Mouse (Mus musculus): Measurements from ENCODE around the gene Rptor. TPM values are rescaled to one million over a fixed set of nuclear protein-coding genes. Genes with fewer than 3 reads are reported as not detected.

Gene Rptor
- polyA plus RNA-seq, 1 experiment from 2014 or later, result 19.2 TPM

GRCm38 (mm10) chr11:119593966-119594365, 8.7 kb upstream of the Rptor start:
- no peak overlapping the region for H3K4me3 ChIP-seq (ENCODE audit: low read depth, low read length)
- H3K4me2 ChIP-seq (ENCODE audit: low read depth, low read length, severe bottlenecking), result no peak overlapping the region
- no peak overlapping the region for H3K9ac ChIP-seq (ENCODE audit: low read length)
- H3K36me3 ChIP-seq (ENCODE audit: control insufficient read depth, insufficient read depth, low read length), result no peaks in the 10 kb centered on the region
- H3K4me1 ChIP-seq (replicated peaks; ENCODE audit: control insufficient read depth, insufficient read depth, low read length), result no peaks in the 10 kb centered on the region
- WGBS, result 35% methylated on average over 3 of the region's 3 CpGs
- no peaks in the 10 kb centered on the region for H3K9me3 ChIP-seq (ENCODE audit: control insufficient read depth, low read length)
- no peak for ATAC-seq (replicated peaks; ENCODE audit: low FRiP score)
- no peak for DNase-seq (ENCODE audit: low spot score)
- 0 out of 2 replicates have a peak, but pooled peaks cover 2% of the 10 kb centered on the region for H3K27me3 ChIP-seq (ENCODE audit: control insufficient read depth, insufficient read depth, low read length)
- no peak overlapping the region for H3K27ac ChIP-seq (ENCODE audit: low read depth, low read length)

GRCm38 (mm10) chr11:119598856-119599255, 3.8 kb upstream of the Rptor start:
- no peaks in the 10 kb centered on the region for H3K36me3 ChIP-seq (ENCODE audit: control insufficient read depth, insufficient read depth, low read length)
- H3K27me3 ChIP-seq (ENCODE audit: control insufficient read depth, insufficient read depth, low read length), result no peaks in the 10 kb centered on the region
- ATAC-seq (replicated peaks; ENCODE audit: low FRiP score) (no peak), DNase-seq (ENCODE audit: low spot score) (no peak)
- peaks cover 3% of the 10 kb centered on the region for H3K4me1 ChIP-seq (replicated peaks; ENCODE audit: control insufficient read depth, insufficient read depth, low read length)
- no peaks in the 10 kb centered on the region; the same call in 1 of the 2 replicates for H3K9me3 ChIP-seq (ENCODE audit: control insufficient read depth, low read length)
- H3K4me3 ChIP-seq (ENCODE audit: low read depth, low read length), result no peak overlapping the region
- WGBS, result 75% methylated on average over 3 of the region's 3 CpGs
- H3K4me2 ChIP-seq (ENCODE audit: low read depth, low read length, severe bottlenecking), result no peak overlapping the region
- no peak overlapping the region for H3K27ac ChIP-seq (ENCODE audit: low read depth, low read length)
- H3K9ac ChIP-seq (ENCODE audit: low read length), result no peak overlapping the region

GRCm38 (mm10) chr11:119600286-119600685, 2.4 kb upstream of the Rptor start:
- DNase-seq (ENCODE audit: low spot score), result no peak
- no peaks in the 10 kb centered on the region for H3K27me3 ChIP-seq (ENCODE audit: control insufficient read depth, insufficient read depth, low read length)
- no peak for ATAC-seq (replicated peaks; ENCODE audit: low FRiP score)

GRCm38 (mm10) chr11:119602177-119602700, 466 bp upstream of the Rptor start:
- WGBS, result 37% methylated on average over 10 of the region's 10 CpGs
- peaks cover 6% of the 10 kb centered on the region for H3K4me1 ChIP-seq (replicated peaks; ENCODE audit: control insufficient read depth, insufficient read depth, low read length)
- no peak overlapping the region for H3K9ac ChIP-seq (ENCODE audit: low read length)
- no peaks in the 10 kb centered on the region for H3K27me3 ChIP-seq (ENCODE audit: control insufficient read depth, insufficient read depth, low read length)
- no peaks in the 10 kb centered on the region; the same call in 1 of the 2 replicates for H3K36me3 ChIP-seq (ENCODE audit: control insufficient read depth, insufficient read depth, low read length)
- no peaks in the 10 kb centered on the region; the same call in 1 of the 2 replicates for H3K9me3 ChIP-seq (ENCODE audit: control insufficient read depth, low read length)
- no peak for DNase-seq (ENCODE audit: low spot score)
- no peak for ATAC-seq (replicated peaks; ENCODE audit: low FRiP score)
- H3K27ac ChIP-seq (ENCODE audit: low read depth, low read length), result no peak overlapping the region
- peak overlapping the region; percentile 87 for H3K4me2 ChIP-seq (ENCODE audit: low read depth, low read length, severe bottlenecking)
- H3K4me3 ChIP-seq (ENCODE audit: low read depth, low read length), result peak overlapping the region; percentile 95

More at GRCm38 (mm10) chr11:119600286-119600685, 2.4 kb upstream of the Rptor start:
- H3K27ac ChIP-seq (ENCODE audit: low read depth, low read length), result no peak overlapping the region
- WGBS, result 89% methylated on average over 1 of the region's 1 CpGs
- no peak overlapping the region for H3K4me2 ChIP-seq (ENCODE audit: low read depth, low read length, severe bottlenecking)
- H3K36me3 ChIP-seq (ENCODE audit: control insufficient read depth, insufficient read depth, low read length), result no peaks in the 10 kb centered on the region
- no peaks in the 10 kb centered on the region; the same call in 1 of the 2 replicates for H3K9me3 ChIP-seq (ENCODE audit: control insufficient read depth, low read length)
- no peak overlapping the region for H3K9ac ChIP-seq (ENCODE audit: low read length)
- no peak overlapping the region for H3K4me3 ChIP-seq (ENCODE audit: low read depth, low read length)
- H3K4me1 ChIP-seq (replicated peaks; ENCODE audit: control insufficient read depth, insufficient read depth, low read length), result peaks cover 6% of the 10 kb centered on the region

GRCm38 (mm10) chr11:119603527-119603905, 811 bp downstream of the Rptor start:
- H3K4me3 ChIP-seq (ENCODE audit: low read depth, low read length), result peak overlapping the region; percentile 95
- H3K27me3 ChIP-seq (ENCODE audit: control insufficient read depth, insufficient read depth, low read length), result no peaks in the 10 kb centered on the region
- H3K9me3 ChIP-seq (ENCODE audit: control insufficient read depth, low read length), result no peaks in the 10 kb centered on the region; the same call in 1 of the 2 replicates
- H3K4me2 ChIP-seq (ENCODE audit: low read depth, low read length, severe bottlenecking), result peak overlapping the region; percentile 87
- WGBS, result 0% methylated on average over 23 of the region's 30 CpGs
- peak overlapping the region; percentile 90 for H3K9ac ChIP-seq (ENCODE audit: low read length)
- peaks cover 6% of the 10 kb centered on the region for H3K4me1 ChIP-seq (replicated peaks; ENCODE audit: control insufficient read depth, insufficient read depth, low read length)
- ATAC-seq (replicated peaks; ENCODE audit: low FRiP score) (no peak), DNase-seq (ENCODE audit: low spot score) (no peak)
- no peak overlapping the region for H3K27ac ChIP-seq (ENCODE audit: low read depth, low read length)
- no peaks in the 10 kb centered on the region; the same call in 1 of the 2 replicates for H3K36me3 ChIP-seq (ENCODE audit: control insufficient read depth, insufficient read depth, low read length)

- no peaks in the 10 kb centered on the region for H3K9me3 ChIP-seq (ENCODE audit: control insufficient read depth, low read length)
- peaks cover 6% of the 10 kb centered on the region for H3K4me1 ChIP-seq (replicated peaks; ENCODE audit: control insufficient read depth, insufficient read depth, low read length)
- WGBS, result 91% methylated on average over 5 of the region's 5 CpGs
- no peaks in the 10 kb centered on the region; the same call in 1 of the 2 replicates for H3K36me3 ChIP-seq (ENCODE audit: control insufficient read depth, insufficient read depth, low read length)
- no peak overlapping the region for H3K27ac ChIP-seq (ENCODE audit: low read depth, low read length)
- H3K27me3 ChIP-seq (ENCODE audit: control insufficient read depth, insufficient read depth, low read length), result no peaks in the 10 kb centered on the region
- no peak overlapping the region for H3K9ac ChIP-seq (ENCODE audit: low read length)
- no peak overlapping the region for H3K4me3 ChIP-seq (ENCODE audit: low read depth, low read length)
- ATAC-seq (replicated peaks; ENCODE audit: low FRiP score), result no peak
- no peak for DNase-seq (ENCODE audit: low spot score)
- no peak overlapping the region for H3K4me2 ChIP-seq (ENCODE audit: low read depth, low read length, severe bottlenecking)
Observed at GRCm38 (mm10) chr11:119607464-119607863, 4.8 kb downstream of the Rptor start.

- 97% methylated on average over 6 of the region's 6 CpGs for WGBS
- Histone ChIP-seq H3K9me3 (ENCODE audit: control insufficient read depth, low read length) (no peaks in the 10 kb centered on the region), H3K4me2 (ENCODE audit: low read depth, low read length, severe bottlenecking) (no peak overlapping the region), H3K27ac (ENCODE audit: low read depth, low read length) (no peak overlapping the region), H3K9ac (ENCODE audit: low read length) (no peak overlapping the region), H3K4me3 (ENCODE audit: low read depth, low read length) (no peak overlapping the region), H3K27me3 (ENCODE audit: control insufficient read depth, insufficient read depth, low read length) (no peaks in the 10 kb centered on the region), H3K4me1 (replicated peaks; ENCODE audit: control insufficient read depth, insufficient read depth, low read length) (no peaks in the 10 kb centered on the region), H3K36me3 (ENCODE audit: control insufficient read depth, insufficient read depth, low read length) (no peaks in the 10 kb centered on the region; the same call in 1 of the 2 replicates)
- no peak for ATAC-seq (replicated peaks; ENCODE audit: low FRiP score)
- no peak for DNase-seq (ENCODE audit: low spot score)
Observed at GRCm38 (mm10) chr11:119611496-119611895, 8.8 kb downstream of the Rptor start.

GRCm38 (mm10) chr11:119612179-119612578, 9.5 kb downstream of the Rptor start:
- no peaks in the 10 kb centered on the region for H3K9me3 ChIP-seq (ENCODE audit: control insufficient read depth, low read length)
- no peaks in the 10 kb centered on the region for H3K4me1 ChIP-seq (replicated peaks; ENCODE audit: control insufficient read depth, insufficient read depth, low read length)
- no peak overlapping the region for H3K9ac ChIP-seq (ENCODE audit: low read length)
- WGBS, result 90% methylated on average over 3 of the region's 3 CpGs
- H3K36me3 ChIP-seq (ENCODE audit: control insufficient read depth, insufficient read depth, low read length), result no peaks in the 10 kb centered on the region; the same call in 1 of the 2 replicates
- DNase-seq (ENCODE audit: low spot score) (no peak), ATAC-seq (replicated peaks; ENCODE audit: low FRiP score) (no peak)
- H3K4me3 ChIP-seq (ENCODE audit: low read depth, low read length), result no peak overlapping the region
- H3K27me3 ChIP-seq (ENCODE audit: control insufficient read depth, insufficient read depth, low read length), result no peaks in the 10 kb centered on the region
- H3K27ac ChIP-seq (ENCODE audit: low read depth, low read length), result no peak overlapping the region
- no peak overlapping the region for H3K4me2 ChIP-seq (ENCODE audit: low read depth, low read length, severe bottlenecking)

GRCm38 (mm10) chr11:119615087-119615486, 12.4 kb downstream of the Rptor start:
- no peaks in the 10 kb centered on the region for H3K36me3 ChIP-seq (ENCODE audit: control insufficient read depth, insufficient read depth, low read length)
- H3K27me3 ChIP-seq (ENCODE audit: control insufficient read depth, insufficient read depth, low read length), result no peaks in the 10 kb centered on the region
- no peak overlapping the region for H3K4me3 ChIP-seq (ENCODE audit: low read depth, low read length)
- 92% methylated on average over 7 of the region's 7 CpGs for WGBS
- H3K9ac ChIP-seq (ENCODE audit: low read length), result no peak overlapping the region
- H3K27ac ChIP-seq (ENCODE audit: low read depth, low read length), result no peak overlapping the region
- no peaks in the 10 kb centered on the region for H3K4me1 ChIP-seq (replicated peaks; ENCODE audit: control insufficient read depth, insufficient read depth, low read length)
- no peak overlapping the region for H3K4me2 ChIP-seq (ENCODE audit: low read depth, low read length, severe bottlenecking)
- no peak for ATAC-seq (replicated peaks; ENCODE audit: low FRiP score)
- DNase-seq (ENCODE audit: low spot score), result no peak
- H3K9me3 ChIP-seq (ENCODE audit: control insufficient read depth, low read length), result no peaks in the 10 kb centered on the region

All from forebrain, embryonic 11.5 days (tissue).